Mouse (Mus musculus) B cell, adult (primary cell): Measurements from ENCODE around the gene Cast. TPM values are rescaled to one million over a fixed set of nuclear protein-coding genes. Genes with fewer than 3 reads are reported as not detected.

Source experiments
- total RNA-seq: library from RNA; stranded (reverse); gene quantifications from 4 replicates; pipeline ENCODE4 v1.2.4, GENCODE M21; 2023; ENCODE audit not compliant: inconsistent age

Gene Cast
- 95.2 to 137 TPM (median 114 TPM) in 4 replicates for total RNA-seq

GRCm38 (mm10) chr13:74808152-74808929, at the start of gene Cast:
Gene Cast, minus strand, starts transcription at chr13:74808810.

Other genes starting within 250 kb of the Cast start
- 73.2 to 111 TPM (median 81.4 TPM) in 4 replicates for gene Erap1, start 169.2 kb downstream of the Cast start, total RNA-seq